Mouse (Mus musculus) E14TG2a.4 (cell line): ENCODE results near the gene Slc7a7.

Source experiments
- CTCF ChIP-seq: conservative IDR thresholded peaks from 2 replicates; pipeline ENCODE4 v1.5.1; 2014; ENCODE audit warnings: low read length
- NANOG ChIP-seq: IDR thresholded peaks from 2 replicates; pipeline ENCODE4 v1.6.1; 2014; ENCODE audit warnings: borderline replicate concordance, low read length, mixed read lengths
- POU5F1 ChIP-seq: IDR thresholded peaks from 2 replicates; pipeline ENCODE4 v1.6.1; 2014; ENCODE audit warnings: low read length, borderline replicate concordance

GRCm38 (mm10) chr14:54454669-54455528, 37.3 kb upstream of the Slc7a7 start:
- TF ChIP-seq CTCF (no peak), POU5F1 (no peak), NANOG (no peak)
